Mouse (Mus musculus): ENCODE data around the gene Nufip2.
"Not testable (repeated sequence)": the region's sequence is repeated elsewhere in the genome, so short reads cannot be mapped to it uniquely, and the experiment has no call there.

Nufip2 gene

DNA sequence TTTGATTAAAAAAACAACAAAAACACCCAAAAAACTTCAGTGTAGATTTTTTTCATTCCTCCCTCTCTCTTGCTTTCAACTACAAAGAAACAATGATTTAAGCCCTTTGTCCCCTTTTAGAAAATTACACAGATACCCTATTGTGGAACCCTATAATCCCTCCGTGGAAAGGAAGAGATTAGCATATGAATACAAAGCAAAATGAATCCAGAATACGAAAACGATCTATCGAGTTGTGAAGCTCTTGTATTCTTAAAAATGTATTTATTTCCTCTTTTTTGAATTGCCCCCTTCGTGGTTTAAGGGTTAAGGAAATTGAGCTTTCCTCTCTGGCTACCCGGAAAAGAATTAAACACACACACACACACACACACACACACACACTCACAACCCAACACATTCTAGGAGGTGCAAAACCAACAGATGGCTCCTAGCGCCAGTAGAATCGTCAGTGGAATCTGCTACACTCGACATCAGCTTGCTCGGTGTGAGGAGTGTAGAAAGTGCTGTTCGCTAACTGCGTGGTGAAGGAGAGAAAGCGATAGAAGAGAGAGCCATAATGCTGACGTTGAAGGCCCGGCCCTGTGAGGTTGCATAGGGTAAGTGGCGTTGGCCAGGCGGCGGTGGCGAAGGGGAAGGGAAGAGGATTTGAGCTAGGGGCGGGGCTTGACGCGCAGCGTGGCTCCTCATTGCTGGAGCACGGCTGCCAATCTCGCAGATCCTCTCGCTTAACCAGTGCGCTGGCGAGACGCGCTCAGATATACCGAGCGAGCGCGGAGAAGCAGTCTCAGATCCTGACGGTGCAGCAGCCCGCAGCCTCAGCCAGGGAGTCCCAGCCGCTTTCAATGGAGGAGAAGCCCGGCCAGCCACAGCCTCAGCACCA is at the start of gene Nufip2:
Nufip2 (plus strand) TSS at position 773 of the 883 bp plus-strand sequence.
- DNase-seq (ENCODE audit: low spot score in 2 of 2) = peak; percentile 99 to 100

- no peak for DNase-seq (ENCODE audit: low spot score in 2 of 2)
Measured at GRCm38 (mm10) chr11:77641390-77641789, 44.6 kb upstream of the Nufip2 start.

DNA sequence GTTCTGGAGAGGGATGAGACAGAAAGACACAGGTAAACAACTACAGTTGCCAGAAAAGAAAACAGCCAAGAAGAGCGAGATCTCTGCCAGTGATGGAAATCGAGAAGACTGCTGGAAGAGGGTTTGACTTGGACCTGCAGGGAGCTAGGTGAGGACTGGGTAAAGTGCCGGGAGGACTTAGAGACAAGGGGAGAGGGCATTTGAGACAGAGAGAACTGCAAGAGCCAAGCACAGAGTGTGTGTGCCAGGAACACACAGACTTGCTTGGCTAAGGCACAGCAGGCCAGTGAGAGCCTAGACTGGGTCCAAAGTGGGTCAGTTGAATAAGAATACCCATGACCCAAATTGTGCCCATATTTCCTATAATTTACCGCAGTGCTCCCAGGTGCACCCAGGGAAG is 40.5 kb upstream of the Nufip2 start:
- DNase-seq (ENCODE audit: low spot score in 2 of 2) = peak; percentile 41 to 43

- DNase-seq (ENCODE audit: low spot score in 2 of 2) = no peak
Measured at GRCm38 (mm10) chr11:77648878-77649277, 37.1 kb upstream of the Nufip2 start.

DNA sequence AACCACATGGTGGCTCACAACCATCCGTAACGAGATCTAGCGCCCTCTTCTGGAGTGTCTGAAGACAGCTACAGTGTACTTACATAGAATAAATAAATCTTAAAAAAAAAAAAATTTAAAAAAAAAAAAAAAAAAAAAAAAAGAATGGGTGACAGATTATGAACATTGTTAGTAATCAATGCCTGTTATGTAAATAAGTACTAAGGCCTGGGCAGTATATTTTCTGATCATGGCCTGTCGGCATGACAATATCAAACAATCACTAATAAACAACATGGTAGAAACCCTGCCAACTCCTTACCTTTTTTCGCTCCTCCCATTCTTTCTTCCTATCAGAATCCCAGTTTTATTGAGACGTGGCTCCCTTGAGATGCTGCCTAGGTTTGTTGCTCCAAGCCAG is 33.5 kb upstream of the Nufip2 start:
- DNase-seq (ENCODE audit: low spot score in 2 of 2) = no peak

GRCm38 (mm10) chr11:77653406-77654190 is 32.4 kb upstream of the Nufip2 start:
- DNase-seq (ENCODE audit: low spot score in 2 of 2) = not testable (repeated sequence)

- DNase-seq (ENCODE audit: low spot score in 2 of 2) = no peak
Measured at GRCm38 (mm10) chr11:77659986-77660385, 26.0 kb upstream of the Nufip2 start.

DNA sequence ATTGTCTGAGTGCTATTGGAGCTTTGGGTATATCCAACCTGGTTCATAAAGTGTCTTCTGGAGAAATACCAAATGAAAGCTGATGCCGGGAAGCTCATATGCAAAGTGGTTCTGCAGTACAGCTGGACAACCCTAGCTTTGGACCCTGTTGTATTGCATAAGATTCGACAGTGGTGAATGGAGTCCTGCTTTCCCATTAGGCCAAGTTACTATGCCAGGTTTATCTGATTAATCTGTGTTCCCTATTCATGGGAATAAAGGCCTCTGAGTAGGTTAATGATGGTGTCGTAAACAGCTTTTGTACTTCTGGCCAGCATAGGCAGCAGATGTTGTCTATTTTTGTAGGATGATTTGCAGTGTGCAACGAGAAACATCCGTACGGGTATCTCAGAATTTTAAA is 22.3 kb upstream of the Nufip2 start:
- DNase-seq (ENCODE audit: low spot score in 2 of 2) = no peak

DNA sequence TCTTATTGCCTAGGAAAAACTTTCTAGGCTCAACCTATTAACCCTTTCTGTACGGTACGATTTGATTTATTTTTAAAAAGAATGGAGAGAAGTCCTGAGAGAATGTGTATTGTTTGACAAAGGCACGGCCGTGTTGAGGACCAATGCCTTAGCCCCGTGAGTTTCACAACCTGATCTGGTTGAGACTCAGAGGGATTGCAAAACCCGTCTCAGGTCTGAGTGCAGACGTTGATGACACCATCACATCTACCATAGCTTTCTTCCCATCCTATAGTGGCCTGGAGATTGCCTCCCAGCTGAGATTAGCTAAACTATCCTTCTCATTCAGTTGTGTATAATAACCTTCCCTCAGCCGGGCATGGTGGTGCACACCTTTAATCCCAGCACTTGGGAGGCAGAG is 21.9 kb upstream of the Nufip2 start:
- DNase-seq (ENCODE audit: low spot score in 2 of 2) = no peak

GRCm38 (mm10) chr11:77665384-77665783 is 20.6 kb upstream of the Nufip2 start:
- not testable (repeated sequence) for DNase-seq (ENCODE audit: low spot score in 2 of 2)

GRCm38 (mm10) chr11:77666766-77667165 is 19.2 kb upstream of the Nufip2 start:
- DNase-seq (ENCODE audit: low spot score in 2 of 2) = not testable (repeated sequence)

- no peak for DNase-seq (ENCODE audit: low spot score in 2 of 2)
Measured at GRCm38 (mm10) chr11:77672746-77673145, 13.2 kb upstream of the Nufip2 start.

- DNase-seq (ENCODE audit: low spot score in 2 of 2) = no peak
Measured at GRCm38 (mm10) chr11:77673428-77673991, 12.4 kb upstream of the Nufip2 start.

GRCm38 (mm10) chr11:77680018-77680417 is 5.9 kb upstream of the Nufip2 start:
- DNase-seq (ENCODE audit: low spot score in 2 of 2) = no peak

- DNase-seq (ENCODE audit: low spot score in 2 of 2) = no peak
Measured at GRCm38 (mm10) chr11:77684896-77685295, 1.1 kb upstream of the Nufip2 start.

GRCm38 (mm10) chr11:77686346-77686840 is 438 bp downstream of the Nufip2 start:
- peak; percentile 43 to 47 for DNase-seq (ENCODE audit: low spot score in 2 of 2)

DNA sequence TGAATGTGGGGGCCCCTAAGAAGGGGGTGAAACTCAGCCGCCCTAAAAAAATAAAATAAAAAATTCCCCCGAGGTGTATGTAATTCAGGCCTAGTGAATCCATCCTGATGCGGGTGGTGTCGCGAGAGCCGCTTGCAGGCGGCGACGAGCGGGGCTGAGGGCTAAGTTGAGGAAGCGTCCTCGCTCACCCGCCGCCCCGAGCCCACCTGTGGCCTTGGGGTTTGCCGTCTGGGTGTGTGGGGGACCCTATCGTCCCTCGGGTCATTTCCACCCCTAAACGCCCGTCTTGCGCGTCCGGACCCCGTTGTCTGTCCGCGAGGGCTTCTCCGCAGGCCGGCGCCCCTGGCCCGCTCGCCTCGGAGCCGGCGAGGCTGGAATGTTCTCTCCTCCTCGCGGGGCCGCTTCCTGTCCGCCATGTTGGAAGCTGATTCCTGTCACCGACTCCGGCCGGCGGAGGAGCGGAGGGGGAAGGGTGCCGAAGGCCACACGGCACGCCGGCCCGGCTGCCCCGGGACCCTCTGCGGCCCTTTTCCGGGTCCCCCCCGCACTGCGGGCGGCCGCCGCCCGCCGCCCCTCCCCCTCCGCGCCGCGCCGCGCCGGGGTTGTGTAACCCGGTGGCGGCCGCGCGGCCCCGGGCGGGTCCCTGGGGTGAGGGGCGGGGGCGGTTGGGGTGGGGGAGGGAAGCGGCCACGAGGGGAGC is 1.0 kb downstream of the Nufip2 start:
- peak; percentile 66 to 69 for DNase-seq (ENCODE audit: low spot score in 2 of 2)

- DNase-seq (ENCODE audit: low spot score in 2 of 2) = peak; percentile 49 to 59
Measured at GRCm38 (mm10) chr11:77687541-77688131, 1.7 kb downstream of the Nufip2 start.

GRCm38 (mm10) chr11:77693026-77693425 is 7.1 kb downstream of the Nufip2 start:
- DNase-seq (ENCODE audit: low spot score in 2 of 2) = no peak

DNA sequence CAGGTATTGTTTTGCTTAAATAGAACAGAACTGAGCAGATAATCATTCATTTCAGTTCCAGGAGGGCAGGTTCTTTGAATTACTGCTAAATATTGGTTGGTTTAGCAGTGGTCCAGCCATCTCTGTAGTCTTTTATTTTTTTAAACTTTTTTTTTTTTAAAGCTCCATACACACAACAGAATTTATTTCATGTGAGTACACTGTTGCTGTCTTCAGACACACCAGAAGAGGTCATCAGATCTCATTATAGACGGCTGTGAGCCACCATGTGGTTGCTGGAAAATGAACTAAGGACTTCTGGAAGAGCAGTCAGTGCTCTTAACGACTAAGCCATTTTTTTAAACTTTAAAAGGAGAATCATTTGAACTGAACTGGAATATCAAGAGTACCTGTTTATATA is 11.3 kb downstream of the Nufip2 start:
- no peak for DNase-seq (ENCODE audit: low spot score in 2 of 2)

DNA sequence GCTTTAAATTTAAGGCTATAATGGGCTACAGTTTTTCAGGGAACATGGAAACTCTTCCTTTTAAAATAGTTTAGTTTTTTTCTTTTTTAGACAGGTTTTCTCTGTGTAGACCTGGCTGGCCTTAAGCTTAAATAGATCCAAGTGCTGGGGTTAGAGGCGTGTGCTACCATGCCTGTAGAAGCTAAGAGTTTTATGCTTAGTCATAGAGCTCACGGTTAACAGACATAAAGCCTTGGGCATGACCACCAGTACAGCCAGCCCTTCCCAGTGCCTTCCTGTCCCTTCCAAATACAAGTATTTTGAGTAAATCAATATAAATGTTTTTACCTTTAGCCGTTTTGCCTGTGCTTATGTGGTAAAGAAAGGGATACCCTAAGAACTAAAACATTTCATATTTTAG is 20.0 kb downstream of the Nufip2 start:
- no peak for DNase-seq (ENCODE audit: low spot score in 2 of 2)

Measured in right cerebral cortex, postnatal 10 days (tissue).